Mouse (Mus musculus): ENCODE measurements around the gene Msi2.

Msi2 gene

DNA sequence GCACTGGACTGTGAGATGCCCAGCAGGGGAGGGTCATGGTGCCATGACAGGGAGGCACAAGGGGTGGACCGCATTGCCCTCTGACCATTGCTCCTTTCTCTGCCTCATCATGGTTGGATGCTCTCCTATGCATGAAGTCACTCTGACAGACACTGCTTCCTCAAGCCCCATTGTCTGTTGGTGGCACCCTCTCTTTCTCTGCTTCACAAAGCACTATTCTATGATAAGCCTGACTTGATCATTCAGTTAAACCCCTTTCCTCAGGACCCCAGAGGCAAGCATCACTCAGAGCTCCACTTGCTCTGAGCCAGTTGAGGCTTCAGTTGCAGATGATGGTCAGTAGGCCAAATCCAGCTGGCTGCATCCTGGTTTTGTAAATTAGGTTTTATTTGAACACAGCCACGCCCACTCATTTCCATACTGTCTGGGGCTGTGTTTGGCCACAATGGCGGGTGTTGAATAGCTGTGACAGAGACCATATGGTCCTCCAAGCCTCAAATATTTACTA is 311.9 kb downstream of the Msi2 start:
- DNase-seq (ENCODE audit: low read depth, low spot score), result no peak

GRCm38 (mm10) chr11:88404816-88405613 is 313.3 kb downstream of the Msi2 start:
- DNase-seq (ENCODE audit: low read depth, low spot score), result no peak

DNA sequence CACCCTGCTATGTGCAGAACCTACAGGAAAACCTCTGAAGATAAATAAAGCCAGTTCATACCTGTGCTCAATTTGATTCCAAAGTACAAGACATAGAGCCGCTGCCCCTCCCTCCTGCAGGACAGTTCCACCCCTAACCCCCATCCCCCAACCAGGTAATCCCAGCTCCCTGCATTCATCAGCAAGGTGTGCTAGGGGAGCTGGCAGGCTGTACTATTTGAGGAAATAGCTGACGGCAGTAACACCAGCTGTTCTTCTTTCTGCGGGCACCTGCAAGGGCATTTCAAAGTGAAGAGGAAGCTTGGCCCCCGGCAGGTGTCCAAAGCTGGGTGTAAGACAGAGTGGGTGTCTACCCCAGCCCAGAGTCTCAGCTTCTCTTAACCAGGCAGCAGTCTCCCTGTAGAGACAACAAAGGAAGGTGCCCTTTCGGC is 314.1 kb downstream of the Msi2 start:
- no peak for DNase-seq (ENCODE audit: low read depth, low spot score)

GRCm38 (mm10) chr11:88402290-88402689 is 316.0 kb downstream of the Msi2 start:
- DNase-seq (ENCODE audit: low read depth, low spot score), result no peak

- DNase-seq (ENCODE audit: low read depth, low spot score), result no peak
Observed at GRCm38 (mm10) chr11:88401333-88401732, 317.0 kb downstream of the Msi2 start.

- DNase-seq (ENCODE audit: low read depth, low spot score), result no peak
Observed at GRCm38 (mm10) chr11:88400926-88401325, 317.4 kb downstream of the Msi2 start.

DNA sequence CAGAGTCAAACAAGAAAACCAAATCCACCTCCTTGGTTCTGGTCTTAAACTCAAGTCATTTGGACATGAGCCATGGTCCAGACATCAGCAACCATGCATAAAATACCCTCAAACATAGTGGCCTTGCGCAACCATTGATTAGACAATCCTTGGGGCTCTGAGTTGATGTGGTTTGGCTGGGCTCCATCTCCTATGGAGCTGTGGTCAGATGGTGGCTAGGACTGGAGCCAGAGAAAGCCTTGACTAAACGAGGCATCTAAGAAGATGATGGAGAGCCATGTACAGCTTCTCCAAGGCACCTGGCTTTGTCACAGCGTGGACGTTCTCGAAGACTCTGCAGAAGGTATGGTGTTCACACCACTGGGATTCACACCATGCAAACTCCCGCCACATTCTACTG is 318.1 kb downstream of the Msi2 start:
- DNase-seq (ENCODE audit: low read depth, low spot score), result no peak

GRCm38 (mm10) chr11:88399431-88399830 is 318.9 kb downstream of the Msi2 start:
- DNase-seq (ENCODE audit: low read depth, low spot score), result no peak

- DNase-seq (ENCODE audit: low read depth, low spot score), result no peak
Observed at GRCm38 (mm10) chr11:88399028-88399427, 319.3 kb downstream of the Msi2 start.

- no peak for DNase-seq (ENCODE audit: low read depth, low spot score)
Observed at GRCm38 (mm10) chr11:88395076-88395990, 323.0 kb downstream of the Msi2 start.

DNA sequence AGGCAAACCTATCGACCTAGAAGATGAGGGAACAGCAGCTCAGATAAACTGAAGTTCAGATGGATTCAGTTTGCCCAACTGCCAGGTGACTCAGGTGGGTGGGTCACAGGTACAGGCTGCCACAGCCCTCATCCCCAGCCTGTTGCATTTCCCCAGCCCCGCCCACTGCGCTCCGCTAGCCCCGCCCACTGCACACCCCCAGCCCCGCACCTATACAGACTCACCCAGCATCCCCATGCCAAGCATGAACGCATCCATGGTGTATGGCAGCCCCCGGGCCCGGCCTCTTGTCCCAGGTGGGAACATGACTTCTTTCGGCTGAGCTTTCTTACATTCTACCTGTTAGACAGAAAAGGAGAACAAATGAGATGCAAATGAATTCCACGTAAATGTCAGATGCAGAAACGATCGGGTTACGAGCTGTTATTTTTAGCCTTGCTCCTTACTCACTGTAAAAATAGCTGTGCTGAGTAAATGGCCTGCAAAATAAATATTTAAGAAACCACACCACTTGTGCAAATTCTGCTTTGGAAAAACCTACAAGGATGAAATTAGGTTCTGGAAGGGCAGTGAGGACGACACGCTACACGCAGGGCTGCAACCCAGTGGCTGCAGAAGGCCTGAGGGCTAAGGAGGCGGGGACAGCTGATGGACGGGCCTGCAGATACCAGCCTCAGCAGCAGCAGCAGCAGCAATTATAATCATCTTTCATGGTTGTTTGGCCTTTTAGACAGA is 323.8 kb downstream of the Msi2 start:
- DNase-seq (ENCODE audit: low read depth, low spot score), result no peak

DNA sequence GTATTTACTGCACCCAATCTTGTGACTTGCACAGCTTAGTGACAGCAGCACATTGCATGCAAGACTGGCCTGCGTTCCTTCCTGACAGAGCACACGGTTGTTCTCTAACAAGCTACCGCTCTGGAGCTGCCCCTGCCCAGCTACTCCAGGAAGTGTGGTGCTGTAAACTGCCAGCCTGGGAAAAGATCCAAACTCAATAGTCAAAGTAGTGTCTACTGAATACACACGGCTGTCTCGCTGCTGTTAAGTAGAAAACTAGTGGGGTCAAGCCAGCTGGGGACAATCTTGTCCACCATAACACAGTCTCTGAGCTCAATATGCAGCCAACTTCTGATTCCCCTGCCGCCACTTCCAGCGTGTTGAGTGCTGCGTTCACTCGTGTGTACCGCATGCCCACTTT is 325.6 kb downstream of the Msi2 start:
- DNase-seq (ENCODE audit: low read depth, low spot score), result no peak

DNA sequence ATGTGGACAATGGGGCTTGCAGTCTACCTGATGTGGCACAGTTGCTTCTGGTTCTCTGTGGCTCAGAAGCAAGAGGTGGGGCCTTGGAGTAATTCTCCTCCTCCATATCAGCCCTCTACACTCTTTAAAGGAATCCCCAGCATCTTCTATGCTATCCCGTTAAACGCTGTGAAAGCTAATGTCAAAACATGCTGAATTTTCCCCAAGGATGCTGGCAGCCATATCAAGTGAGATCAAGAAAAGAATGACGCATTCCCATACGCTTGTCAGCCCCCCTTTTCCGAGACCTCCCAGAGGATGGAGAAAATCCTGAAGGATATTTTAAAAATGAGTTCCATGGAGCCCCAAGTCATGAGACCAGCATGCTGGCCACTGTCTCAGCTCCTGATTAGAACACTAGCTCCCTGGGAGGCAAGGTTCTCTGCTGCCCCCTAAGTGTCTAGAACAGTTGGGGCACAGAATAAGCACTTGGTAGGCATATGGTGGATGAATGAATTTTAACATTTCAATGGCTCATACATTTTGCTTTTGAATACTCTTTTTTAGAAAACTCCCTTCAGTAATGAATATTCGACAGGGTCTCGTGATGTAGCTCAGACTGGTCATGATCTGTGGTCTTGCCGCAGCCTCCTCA is 327.0 kb downstream of the Msi2 start:
- DNase-seq (ENCODE audit: low read depth, low spot score), result no peak

- no peak for DNase-seq (ENCODE audit: low read depth, low spot score)
Observed at GRCm38 (mm10) chr11:88389530-88389929, 328.8 kb downstream of the Msi2 start.

DNA sequence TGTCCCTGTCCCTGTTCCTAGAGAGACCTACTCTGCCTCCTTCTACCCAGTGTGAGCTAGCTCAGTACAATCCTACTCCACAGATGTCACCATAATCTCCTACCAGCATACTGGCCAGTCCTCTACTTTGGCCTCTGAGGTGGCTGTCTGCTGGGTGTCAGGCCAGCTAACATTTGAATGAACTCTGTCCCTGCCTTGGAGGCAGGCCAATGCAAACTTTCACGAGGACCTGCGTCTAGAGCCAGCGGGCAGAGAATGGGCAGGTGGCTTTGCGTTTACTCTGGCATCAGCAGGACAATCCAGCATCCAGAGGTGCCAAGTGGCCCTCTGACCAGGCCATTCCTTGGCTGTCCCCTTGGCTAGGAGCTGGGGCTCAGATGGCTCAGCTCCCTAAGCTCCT is 331.4 kb downstream of the Msi2 start:
- DNase-seq (ENCODE audit: low read depth, low spot score), result no peak

DNA sequence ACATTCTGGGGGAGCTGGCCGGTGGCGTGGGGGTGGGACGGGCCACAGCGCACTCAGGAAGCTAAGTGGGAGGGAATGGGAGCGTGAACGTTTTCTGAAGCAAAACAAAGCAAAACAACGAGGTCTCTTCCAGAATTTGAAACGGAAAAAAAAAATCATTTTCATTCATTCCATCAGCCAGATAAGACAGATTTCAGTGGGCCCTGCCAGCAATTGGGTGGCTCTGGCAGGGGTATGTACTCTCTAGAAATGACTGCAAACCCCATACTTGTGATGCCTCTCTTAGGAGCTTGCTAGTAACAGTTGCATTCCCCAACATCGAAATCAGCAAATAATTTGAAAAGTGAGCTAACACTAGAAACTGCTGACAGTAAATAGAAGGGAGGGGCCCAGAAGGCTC is 335.9 kb downstream of the Msi2 start:
- no peak for DNase-seq (ENCODE audit: low read depth, low spot score)

DNA sequence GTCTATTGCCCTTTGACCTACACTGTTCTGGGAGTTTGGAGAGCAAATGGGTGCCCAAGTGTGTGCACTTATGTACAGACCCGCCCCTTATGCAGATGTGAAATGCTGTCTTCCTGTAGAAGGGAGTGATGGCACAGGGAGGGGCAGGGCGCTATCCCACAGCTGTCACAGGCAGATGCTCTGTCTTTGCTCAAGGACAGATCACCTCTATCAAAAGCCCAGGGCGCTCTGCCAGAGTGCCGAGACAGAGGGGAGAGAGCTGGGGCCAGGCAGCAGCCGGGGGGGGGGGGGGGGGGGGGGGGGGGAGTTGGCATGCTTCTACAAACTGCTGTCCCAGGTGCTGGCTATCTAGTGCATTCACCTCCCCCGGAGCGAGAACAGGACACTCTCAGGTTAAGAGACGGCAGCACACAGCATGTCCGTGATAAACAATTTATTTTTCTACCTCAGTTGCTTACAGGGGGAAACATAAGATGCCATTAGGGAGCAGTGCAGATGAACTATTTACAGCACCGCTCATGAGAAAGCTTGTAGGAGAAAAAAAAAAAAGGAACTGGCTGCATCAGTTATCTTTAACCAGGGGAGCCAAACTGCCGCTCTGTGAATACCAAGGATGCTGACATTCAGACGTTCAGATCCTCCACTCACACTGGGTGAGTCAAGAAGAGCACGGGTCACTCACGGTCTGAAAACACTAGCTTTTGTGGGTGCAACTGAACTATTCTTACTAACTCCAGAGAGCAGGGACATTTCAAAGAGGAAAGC is 337.0 kb downstream of the Msi2 start:
- DNase-seq (ENCODE audit: low read depth, low spot score), result no peak

DNA sequence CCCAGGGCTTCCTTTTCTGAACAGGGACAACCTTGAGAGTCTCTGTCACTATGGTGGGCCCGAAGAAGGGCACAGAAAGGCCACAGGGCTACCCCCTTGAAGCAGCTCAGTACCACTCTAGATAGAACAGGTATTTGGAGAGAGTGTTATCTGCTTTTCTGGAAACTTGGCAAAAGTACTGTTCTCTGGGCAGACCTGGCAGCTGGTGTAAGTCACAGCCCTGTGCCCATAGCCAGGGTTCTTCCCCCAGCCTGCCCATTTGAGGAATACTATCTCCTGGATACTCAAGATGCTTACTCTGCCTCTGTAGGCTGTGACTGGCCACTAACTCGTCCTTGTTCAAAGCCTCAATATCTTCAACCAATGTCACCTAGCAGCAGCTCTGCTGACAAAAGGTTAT is 338.7 kb downstream of the Msi2 start:
- DNase-seq (ENCODE audit: low read depth, low spot score), result no peak

DNA sequence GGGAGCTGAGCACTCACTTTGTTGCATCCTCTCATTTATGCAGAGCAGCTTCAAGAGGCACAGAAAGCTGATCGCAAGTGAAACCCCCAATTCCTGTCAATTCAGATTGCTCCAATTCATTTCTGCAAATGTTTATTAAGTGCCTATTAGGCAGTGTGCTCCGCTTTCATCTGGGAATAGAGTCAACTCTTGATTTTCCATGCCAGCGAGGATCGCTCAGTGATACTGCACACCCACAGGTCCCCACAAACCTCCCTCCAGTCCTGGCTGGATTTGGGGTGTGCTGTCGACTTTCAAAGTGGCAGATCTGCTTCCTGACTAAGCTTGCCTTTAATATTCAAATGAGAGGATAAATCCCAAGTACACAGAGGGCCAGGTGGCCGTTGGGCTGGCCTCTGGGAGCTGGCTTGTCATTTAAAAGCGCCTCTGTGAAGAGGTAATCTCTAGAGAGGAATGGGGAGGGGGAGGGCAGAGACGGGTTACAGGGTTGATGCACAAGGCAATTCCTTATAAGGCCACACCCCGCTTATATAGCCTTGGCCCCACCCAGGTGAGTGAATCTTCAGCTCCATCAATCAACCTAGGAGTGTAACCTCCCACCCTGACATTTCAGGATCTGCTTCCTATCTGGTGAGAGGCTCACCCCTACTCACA is 339.5 kb downstream of the Msi2 start:
- DNase-seq (ENCODE audit: low read depth, low spot score), result no peak

DNA sequence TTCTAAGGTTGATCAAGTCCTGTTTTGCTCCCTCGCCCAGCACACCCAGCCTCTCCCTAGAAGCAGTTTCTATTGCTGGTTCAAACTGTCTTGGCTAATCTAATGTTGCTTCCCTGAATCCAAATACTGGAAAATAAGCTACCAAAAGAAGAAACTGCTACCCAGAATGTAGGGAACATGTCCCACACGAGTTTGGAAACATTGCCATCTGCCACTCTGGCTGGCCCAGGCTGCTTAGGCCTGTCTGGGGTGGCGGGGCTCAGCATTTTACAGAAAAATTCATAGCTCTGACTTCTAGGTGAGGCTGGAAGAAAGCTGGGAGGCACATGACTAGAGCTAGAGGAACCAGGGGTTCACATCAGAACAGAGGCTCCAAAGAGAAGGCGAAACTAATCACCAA is 345.7 kb downstream of the Msi2 start:
- no peak for DNase-seq (ENCODE audit: low read depth, low spot score)

Data from brain, embryonic 18.5 days (tissue).